Mouse (Mus musculus) liver, embryonic 11.5 days (tissue): ENCODE results near the gene Nfu1. TPM values are rescaled to one million over a fixed set of nuclear protein-coding genes. Genes with fewer than 3 reads are reported as not detected.

ENCODE experiments used
- ATAC-seq: fragments of 200-750 bp; cut with Nextera tagmentation; replicated peaks from 2 replicates; pipeline ENCODE4 v1.8.0; 2017; ENCODE audit warnings: moderate number of reproducible peaks, mild to moderate bottlenecking, moderate TSS enrichment, moderate library complexity; ENCODE audit not compliant: low FRiP score
- DNase-seq: peaks from one replicate; pipeline ENCODE4 v3.0.0-alpha.2; 2017; ENCODE audit warnings: low spot score
- H3K27ac ChIP-seq: fragments of 300-500 bp; sonication (generic); 2 replicates; pipeline ENCODE4 v1.5.1; 2014; ENCODE audit warnings: mild to moderate bottlenecking, low read depth, low read length, control low read depth
- H3K27me3 ChIP-seq: fragments of 300-500 bp; sonication (generic); replicated peaks from 2 replicates; pipeline ENCODE4 v1.6.1; 2014; ENCODE audit warnings: low read length, mixed read lengths; ENCODE audit not compliant: control insufficient read depth, insufficient read depth
- H3K36me3 ChIP-seq: fragments of 300-500 bp; sonication (generic); 2 replicates; pipeline ENCODE4 v1.6.1; 2014; ENCODE audit warnings: mild to moderate bottlenecking, low read length, moderate library complexity, mixed read lengths; ENCODE audit not compliant: control insufficient read depth, insufficient read depth
- H3K4me1 ChIP-seq: fragments of 300-500 bp; sonication (generic); replicated peaks from 2 replicates; pipeline ENCODE4 v1.6.1; 2014; ENCODE audit warnings: low read length, mixed read lengths; ENCODE audit not compliant: control insufficient read depth, insufficient read depth
- H3K4me2 ChIP-seq: fragments of 300-500 bp; sonication (generic); 2 replicates; pipeline ENCODE4 v1.6.1; 2014; ENCODE audit warnings: mild to moderate bottlenecking, control low read depth, moderate library complexity
- H3K4me3 ChIP-seq: fragments of 300-500 bp; sonication (generic); 2 replicates; pipeline ENCODE4 v1.5.1; 2014; ENCODE audit warnings: low read depth, low read length, control low read depth
- H3K9ac ChIP-seq: fragments of 300-500 bp; sonication (generic); 2 replicates; pipeline ENCODE4 v1.6.1; 2014; ENCODE audit warnings: low read depth, low read length, control low read depth
- H3K9me3 ChIP-seq: fragments of 300-500 bp; sonication (generic); 2 replicates; pipeline ENCODE4 v1.6.1; 2016; ENCODE audit warnings: low read length, inconsistent platforms, mixed read lengths; ENCODE audit not compliant: control insufficient read depth
- WGBS: fragments of 180-500 bp; shearing (Covaris S2); extraction: QIAGEN DNeasy Blood & Tissue Kit; methylation state at CpG from one replicate; pipeline ENCODE4 v1.1.7; 2014; 5-methylcytosine and 5-hydroxymethylcytosine counted together
- polyA plus RNA-seq: library from polyadenylated mRNA; unstranded; fragments of >200 nt; fragmentation: Nextera tagmentation; extraction: Ambion mirVana; gene quantifications from 2 replicates; pipeline ENCODE4 v1.2.1, GENCODE M21; 2014

Nfu1 gene
- polyA plus RNA-seq, 1 experiment from 2014 or later: 105 TPM

DNA sequence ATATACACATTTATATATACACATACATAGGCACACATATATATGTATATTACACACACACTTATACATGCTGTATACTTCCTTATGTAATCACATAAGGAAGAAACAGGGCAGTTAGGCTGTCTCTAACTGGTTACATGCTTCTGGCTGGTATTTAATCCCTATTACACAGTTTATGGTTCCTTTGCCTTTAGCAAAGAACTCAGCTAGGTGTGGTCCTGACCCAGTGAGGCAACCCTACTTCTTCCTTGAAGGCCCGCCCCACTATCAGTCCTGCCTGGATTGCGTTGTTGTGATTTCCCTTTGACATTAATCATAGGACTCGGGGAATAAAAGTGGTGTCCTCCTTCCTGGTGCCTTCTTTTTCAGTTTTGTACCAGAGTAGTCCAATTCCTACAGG lies 25.4 kb downstream of the Nfu1 start:
- Histone ChIP-seq H3K4me2 (no peak overlapping the region), H3K27me3 (no peaks in the 10 kb centered on the region), H3K4me3 (no peak overlapping the region), H3K9me3 (peaks cover 5% of the 10 kb centered on the region; the same call in 1 of the 2 replicates), H3K36me3 (no peaks in the 10 kb centered on the region), H3K27ac (no peak overlapping the region), H3K9ac (no peak overlapping the region), H3K4me1 (no peaks in the 10 kb centered on the region)
- WGBS: 76% methylated on average over 3 of the region's 3 CpGs
- DNase-seq: no peak
- ATAC-seq: no peak

DNA sequence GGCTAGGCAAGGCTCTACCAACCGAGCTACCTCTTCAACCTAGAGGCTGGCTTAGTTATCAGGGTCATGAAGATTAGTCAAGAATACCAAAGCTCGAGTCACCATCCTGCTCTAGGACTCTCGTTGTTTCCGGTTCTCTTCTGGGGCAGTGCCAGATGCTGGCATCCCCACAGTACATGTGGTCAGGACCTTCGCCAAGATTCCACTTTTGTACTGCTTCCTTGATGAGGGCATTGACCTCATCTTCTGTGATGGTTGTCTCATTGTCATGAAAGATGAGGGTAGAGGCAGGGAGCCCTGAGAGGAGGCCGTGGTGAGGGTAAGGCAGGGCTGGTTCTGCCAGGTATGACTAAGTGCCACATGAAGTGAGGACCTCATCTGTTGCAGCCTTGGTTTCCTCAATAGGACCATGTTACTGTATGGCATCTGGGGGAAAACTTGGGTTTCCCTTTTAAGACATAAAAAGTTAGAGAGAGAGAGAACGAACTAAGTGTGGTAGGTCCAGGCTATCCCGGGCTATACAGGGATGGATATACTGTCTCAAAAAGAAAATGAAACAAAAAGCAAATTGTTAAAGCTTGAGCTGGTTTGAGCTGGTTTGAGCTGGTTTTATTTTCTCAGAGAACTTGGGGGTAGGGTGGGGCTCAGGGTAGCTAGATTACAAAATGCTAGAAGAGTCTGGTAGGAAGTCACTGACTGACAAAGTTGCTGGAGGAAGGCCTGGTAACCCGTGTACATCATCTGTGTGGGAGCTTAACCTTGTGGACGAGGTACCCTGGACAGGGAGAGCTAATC lies 29.0 kb downstream of the Nfu1 start:
- Histone ChIP-seq H3K36me3 (no peaks in the 10 kb centered on the region), H3K9ac (no peak overlapping the region), H3K27me3 (no peaks in the 10 kb centered on the region), H3K9me3 (peaks cover 5% of the 10 kb centered on the region; the same call in 1 of the 2 replicates), H3K4me1 (peaks cover 7% of the 10 kb centered on the region; the same call in 1 of the 2 replicates), H3K27ac (no peak overlapping the region), H3K4me2 (no peak overlapping the region), H3K4me3 (no peak overlapping the region)
- 79% methylated on average over 10 of the region's 10 CpGs for WGBS
- ATAC-seq (no peak), DNase-seq (no peak)

- no peaks in the 10 kb centered on the region for H3K36me3 ChIP-seq
- ATAC-seq (no peak), DNase-seq (no peak)
- H3K9me3 ChIP-seq: peaks cover 5% of the 10 kb centered on the region; the same call in 1 of the 2 replicates
- H3K4me1 ChIP-seq: peaks cover 15% of the 10 kb centered on the region
- H3K4me2 ChIP-seq: no peak overlapping the region
- H3K27ac ChIP-seq: no peak overlapping the region
- no peak overlapping the region for H3K9ac ChIP-seq
- H3K4me3 ChIP-seq: no peak overlapping the region
- no peaks in the 10 kb centered on the region for H3K27me3 ChIP-seq
- 81% methylated on average over 8 of the region's 8 CpGs for WGBS
Observed at GRCm38 (mm10) chr6:87039161-87039560, 30.1 kb downstream of the Nfu1 start.

DNA sequence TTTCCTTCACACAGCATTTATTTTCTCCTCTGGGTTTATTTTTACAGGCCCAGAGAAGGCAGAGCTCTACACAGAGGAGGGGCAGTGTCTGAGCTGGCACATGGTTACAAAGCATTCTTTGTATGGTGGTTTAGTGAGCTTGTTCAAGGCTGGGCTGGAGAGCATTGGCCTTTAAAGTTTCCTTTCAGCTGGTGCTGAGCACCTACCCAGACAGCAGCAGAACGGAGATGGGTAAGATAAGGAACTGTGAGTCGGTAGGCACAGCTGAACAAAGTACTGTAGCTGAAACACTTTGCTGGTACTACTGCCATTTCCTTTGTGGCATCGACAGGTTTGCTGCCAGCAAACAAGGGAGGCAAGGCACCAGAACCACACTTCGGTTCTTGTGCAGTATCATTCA lies 31.9 kb downstream of the Nfu1 start:
- peaks cover 5% of the 10 kb centered on the region; the same call in 1 of the 2 replicates for H3K9me3 ChIP-seq
- H3K4me1 ChIP-seq: peaks cover 18% of the 10 kb centered on the region
- DNase-seq (no peak), ATAC-seq (no peak)
- no peaks in the 10 kb centered on the region for H3K27me3 ChIP-seq
- no peak overlapping the region for H3K27ac ChIP-seq
- 65% methylated on average over 4 of the region's 4 CpGs for WGBS
- H3K4me3 ChIP-seq: no peak overlapping the region
- H3K9ac ChIP-seq: no peak overlapping the region
- H3K4me2 ChIP-seq: no peak overlapping the region
- H3K36me3 ChIP-seq: no peaks in the 10 kb centered on the region

- ATAC-seq: no peak
- peaks cover 5% of the 10 kb centered on the region; the same call in 1 of the 2 replicates for H3K9me3 ChIP-seq
- peaks cover 18% of the 10 kb centered on the region for H3K4me1 ChIP-seq
- no peaks in the 10 kb centered on the region for H3K36me3 ChIP-seq
- no peaks in the 10 kb centered on the region for H3K27me3 ChIP-seq
- peak overlapping the region; percentile 100 for H3K27ac ChIP-seq
- WGBS: 82% methylated on average over 7 of the region's 7 CpGs
- no peak for DNase-seq
- H3K4me3 ChIP-seq: peak overlapping the region; percentile 90
- no peak overlapping the region for H3K9ac ChIP-seq
- peak overlapping the region; percentile 66 for H3K4me2 ChIP-seq
Observed at GRCm38 (mm10) chr6:87041431-87041830, 32.4 kb downstream of the Nfu1 start.

GRCm38 (mm10) chr6:87042004-87042336 lies 32.9 kb downstream of the Nfu1 start:
- Histone ChIP-seq H3K4me2 (peak overlapping the region; percentile 66), H3K27me3 (no peaks in the 10 kb centered on the region), H3K4me1 (peaks cover 18% of the 10 kb centered on the region), H3K27ac (peak overlapping the region; percentile 100), H3K9me3 (peaks cover 2% of the 10 kb centered on the region; the same call in 1 of the 2 replicates), H3K36me3 (no peaks in the 10 kb centered on the region), H3K9ac (peak overlapping the region; percentile 86), H3K4me3 (peak overlapping the region; percentile 90)
- no peak for ATAC-seq
- DNase-seq: no peak
- WGBS: under 1% methylated on average over 11 of the region's 11 CpGs

DNA sequence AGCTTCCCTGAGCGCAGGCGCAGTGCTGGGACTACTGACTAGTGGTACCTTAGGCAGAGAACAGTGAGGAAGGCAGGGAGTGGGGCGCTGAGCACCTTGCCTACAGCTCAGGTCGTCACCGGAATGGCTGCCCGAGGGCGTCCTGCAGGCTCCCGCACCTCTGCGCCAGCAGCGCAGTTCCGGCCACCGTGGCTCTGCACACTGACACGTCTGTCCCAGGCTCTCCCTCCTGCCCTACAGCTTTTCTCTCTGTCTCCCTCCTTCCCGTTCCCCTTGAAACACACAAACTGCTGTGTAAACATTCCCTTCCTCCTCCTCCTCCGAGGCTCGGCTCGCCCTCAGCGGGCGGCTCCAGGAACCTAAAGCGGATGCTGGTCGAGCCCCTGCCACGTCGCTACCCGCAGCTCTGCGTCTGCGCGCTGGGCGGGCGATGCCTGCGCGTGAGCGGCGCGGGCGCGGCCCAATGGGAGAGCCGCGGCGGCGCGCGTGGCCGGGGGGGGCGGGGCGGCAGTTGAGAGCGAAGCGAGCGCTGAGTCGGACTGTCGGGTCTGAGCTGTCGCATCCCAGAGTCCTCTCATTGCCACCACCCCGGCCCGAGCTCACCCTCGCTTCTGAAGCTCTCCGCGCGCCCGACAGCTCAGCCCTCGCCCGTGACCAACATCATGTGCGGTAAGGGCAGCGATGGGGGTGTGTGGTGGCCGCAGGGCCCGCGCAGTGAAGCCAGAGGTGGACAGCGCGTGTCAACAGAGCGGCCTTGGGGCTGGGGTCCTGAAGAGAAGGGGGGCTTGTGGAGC lies 33.5 kb downstream of the Nfu1 start, which contains the start of gene Gfpt1:
Gene Gfpt1, plus strand, starts transcription at position 510 of the 794 bp plus-strand sequence.
- ATAC-seq: peak; percentile 97

GRCm38 (mm10) chr6:87043131-87043516 lies 34.1 kb downstream of the Nfu1 start:
- H3K27ac ChIP-seq: peak overlapping the region; percentile 100
- H3K4me2 ChIP-seq: peak overlapping the region; percentile 66
- peaks cover 18% of the 10 kb centered on the region for H3K4me1 ChIP-seq
- peak overlapping the region; percentile 86 for H3K9ac ChIP-seq
- DNase-seq: no peak
- H3K4me3 ChIP-seq: peak overlapping the region; percentile 90
- under 1% methylated on average over 9 of the region's 9 CpGs for WGBS
- peaks cover 3% of the 10 kb centered on the region; the same call in 1 of the 2 replicates for H3K36me3 ChIP-seq
- peak; percentile 36 for ATAC-seq
- H3K27me3 ChIP-seq: no peaks in the 10 kb centered on the region
- H3K9me3 ChIP-seq: no peaks in the 10 kb centered on the region

More for the DNA sequence above, 33.5 kb downstream of the Nfu1 start, which contains the start of gene Gfpt1:
- Histone ChIP-seq H3K9me3 (no peaks in the 10 kb centered on the region), H3K9ac (peak within 1 kb of the TSS; percentile 86), H3K4me3 (peak within 1 kb of the TSS; percentile 90), H3K27me3 (no peaks in the 10 kb centered on the region), H3K27ac (peak within 1 kb of the TSS; percentile 100), H3K4me2 (peak within 1 kb of the TSS; percentile 66), H3K4me1 (peaks cover 18% of the 10 kb centered on the region), H3K36me3 (no peaks in the 10 kb centered on the region)
- peak; percentile 93 for DNase-seq
- under 1% methylated on average over 68 of the region's 68 CpGs for WGBS
